Mouse (Mus musculus) heart, embryonic 12.5 days (tissue): Measurements from ENCODE around the gene Arrdc2. TPM values are rescaled to one million over a fixed set of nuclear protein-coding genes. Genes with fewer than 3 reads are reported as not detected.

Source experiments
- ATAC-seq: fragments of 200-750 bp; cut with Nextera tagmentation; 2 replicates; pipeline ENCODE4 v1.8.0; 2017; ENCODE audit warnings: moderate TSS enrichment, moderate library complexity; ENCODE audit not compliant: insufficient number of reproducible peaks, low FRiP score
- H3K27ac ChIP-seq: fragments of 300-500 bp; sonication (generic); 2 replicates; pipeline ENCODE4 v1.5.1; 2016; ENCODE audit warnings: mild to moderate bottlenecking, moderate library complexity; ENCODE audit not compliant: poor library complexity, severe bottlenecking
- H3K27me3 ChIP-seq: fragments of 300-500 bp; sonication (generic); replicated peaks from 2 replicates; pipeline ENCODE4 v1.6.1; 2016; ENCODE audit warnings: mild to moderate bottlenecking, moderate library complexity
- H3K36me3 ChIP-seq: fragments of 300-500 bp; sonication (generic); 2 replicates; pipeline ENCODE4 v1.6.1; 2016; ENCODE audit warnings: mild to moderate bottlenecking, moderate library complexity
- H3K4me1 ChIP-seq: fragments of 300-500 bp; sonication (generic); replicated peaks from 2 replicates; pipeline ENCODE4 v1.6.1; 2016; ENCODE audit warnings: mild to moderate bottlenecking
- H3K4me2 ChIP-seq: fragments of 300-500 bp; sonication (generic); 2 replicates; pipeline ENCODE4 v1.6.1; 2016; ENCODE audit warnings: mild to moderate bottlenecking, moderate library complexity
- H3K4me3 ChIP-seq: fragments of 300-500 bp; sonication (generic); 2 replicates; pipeline ENCODE4 v1.5.1; 2016; ENCODE audit warnings: mild to moderate bottlenecking
- H3K9ac ChIP-seq: fragments of 300-500 bp; sonication (generic); 2 replicates; pipeline ENCODE4 v1.6.1; 2016; ENCODE audit warnings: mild to moderate bottlenecking, moderate library complexity
- H3K9me3 ChIP-seq: fragments of 300-500 bp; sonication (generic); replicated peaks from 2 replicates; pipeline ENCODE4 v1.6.1; 2016; ENCODE audit warnings: mild to moderate bottlenecking, moderate library complexity
- WGBS: fragments of 180-500 bp; shearing (Covaris S2); methylation state at CpG from one replicate; pipeline ENCODE4 v1.1.7; 2016; 5-methylcytosine and 5-hydroxymethylcytosine counted together
- polyA plus RNA-seq: library from polyadenylated mRNA; unstranded; fragments of >200 nt; fragmentation: Nextera tagmentation; extraction: Ambion mirVana; gene quantifications from 2 replicates; pipeline ENCODE4 v1.2.1, GENCODE M21; 2016

Arrdc2 gene
- polyA plus RNA-seq, 1 experiment from 2014 or later, result 2.5 TPM

DNA sequence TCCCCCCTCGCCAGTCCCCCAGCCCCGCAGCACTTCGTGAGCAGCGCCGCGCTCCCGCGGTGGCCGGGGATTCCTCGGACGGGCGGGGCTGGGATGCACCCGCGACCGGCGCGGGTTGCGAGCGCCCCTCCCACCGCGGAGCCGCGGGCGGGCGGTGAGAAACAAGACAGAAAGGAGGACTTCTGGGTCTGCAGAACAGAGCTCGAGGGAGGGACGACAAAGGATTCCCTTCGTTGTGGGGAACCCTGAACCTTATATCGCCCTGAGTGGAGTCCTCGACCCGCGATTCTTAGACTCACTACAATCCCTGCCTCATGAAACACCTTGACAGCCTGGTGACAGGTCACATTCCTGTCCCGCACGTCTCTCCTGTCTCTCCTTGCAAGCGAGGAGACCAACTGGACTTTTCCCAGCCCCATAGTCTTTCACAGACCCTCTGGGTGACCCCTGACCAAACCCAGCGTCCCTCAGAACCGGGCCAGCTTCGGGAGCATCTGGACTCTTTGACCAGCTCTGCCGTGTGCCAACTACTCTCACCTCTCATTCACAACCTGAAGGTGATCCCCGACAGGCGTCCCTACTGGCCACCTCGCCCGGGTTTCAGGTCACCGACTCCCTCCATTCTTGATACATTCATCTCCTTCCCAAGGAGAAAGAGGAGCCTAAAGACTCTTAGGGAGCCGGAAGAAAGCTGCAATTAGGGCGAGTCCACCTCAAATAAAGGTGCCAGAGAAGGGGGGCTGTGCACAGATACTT lies 24.6 kb upstream of the Arrdc2 start:
- H3K9me3 ChIP-seq, result no peaks in the 10 kb centered on the region
- peaks cover 49% of the 10 kb centered on the region for H3K4me1 ChIP-seq
- H3K27ac ChIP-seq, result no peak overlapping the region
- peaks cover 8% of the 10 kb centered on the region for H3K36me3 ChIP-seq
- H3K4me3 ChIP-seq, result peak overlapping the region; percentile 59
- WGBS, result 1% methylated on average over 45 of the region's 46 CpGs
- ATAC-seq, result no peak
- peak overlapping the region; percentile 90 for H3K4me2 ChIP-seq
- H3K9ac ChIP-seq, result peak overlapping the region; percentile 69
- H3K27me3 ChIP-seq, result peaks cover 35% of the 10 kb centered on the region

DNA sequence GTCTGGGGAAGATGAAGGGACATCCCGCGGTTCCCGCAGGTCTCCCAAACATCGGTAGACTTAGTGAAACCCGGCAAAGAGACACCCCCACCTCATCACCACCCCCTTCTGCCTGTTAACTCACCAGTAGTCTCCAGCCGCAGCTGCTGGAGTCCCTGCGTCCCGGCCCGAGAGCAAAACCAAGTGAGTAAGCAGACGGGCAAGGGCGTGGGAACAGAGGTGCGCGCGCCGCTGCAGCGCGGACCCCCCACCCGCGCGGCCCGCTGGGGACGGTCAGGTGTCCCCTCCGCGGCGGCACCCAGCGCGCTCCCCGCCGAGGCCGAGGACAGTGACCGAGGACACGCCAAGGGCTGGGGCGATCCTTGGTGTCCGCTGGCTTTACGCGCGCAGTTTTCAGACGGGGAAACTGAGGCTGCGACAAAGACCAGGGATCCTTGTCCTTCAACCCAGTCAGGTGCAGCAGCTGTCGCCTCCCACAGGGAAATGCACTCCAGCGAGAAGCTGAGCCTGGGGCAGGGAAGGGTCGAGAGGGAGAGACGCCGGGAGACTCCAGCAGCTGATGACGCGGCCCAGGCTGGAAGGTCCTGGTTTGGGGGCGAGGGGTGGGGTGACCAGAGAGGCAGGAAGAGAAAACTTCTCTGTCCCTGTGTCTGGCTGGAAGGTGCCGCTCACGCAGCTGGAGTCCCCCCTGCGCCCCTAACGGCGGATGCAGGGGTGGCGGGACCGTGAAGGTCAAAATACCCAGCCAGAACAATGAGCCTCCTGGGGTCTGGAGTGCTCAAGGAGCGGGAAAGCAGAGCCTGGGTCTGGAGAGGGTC lies 23.5 kb upstream of the Arrdc2 start, which contains the start of gene Kcnn1:
Kcnn1 (minus strand) TSS at position 435 of the 818 bp plus-strand sequence.
- under 1% methylated on average over 55 of the region's 55 CpGs for WGBS
- Histone ChIP-seq H3K9me3 (no peaks in the 10 kb centered on the region), H3K4me3 (peak within 1 kb of the TSS; percentile 59), H3K27ac (no peak within 1 kb of the TSS), H3K4me2 (peak within 1 kb of the TSS; percentile 90), H3K4me1 (peaks cover 38% of the 10 kb centered on the region), H3K27me3 (peaks cover 35% of the 10 kb centered on the region), H3K36me3 (peaks cover 3% of the 10 kb centered on the region), H3K9ac (peak within 1 kb of the TSS; percentile 69)
- no peak for ATAC-seq

DNA sequence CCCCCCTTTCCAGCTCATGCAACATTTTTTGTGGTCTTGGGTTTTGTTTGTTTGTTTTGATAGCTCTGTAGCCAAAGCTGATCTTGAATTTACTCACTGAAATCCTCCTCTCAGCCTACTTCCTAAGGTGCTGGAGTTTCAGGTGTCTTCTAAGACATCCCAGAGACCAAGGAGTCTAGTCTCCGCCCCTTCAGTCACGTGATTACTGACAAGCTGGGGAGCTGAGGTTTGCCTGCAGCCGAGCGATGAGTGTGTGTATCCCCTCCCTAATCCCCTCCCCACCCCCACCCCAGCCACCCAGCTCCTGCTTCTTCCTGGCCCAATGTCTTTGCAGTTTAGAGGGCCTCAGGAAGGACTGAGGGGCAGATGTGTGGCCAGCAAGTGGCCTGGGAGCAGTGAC lies 18.0 kb upstream of the Arrdc2 start:
- 16% methylated on average over 4 of the region's 4 CpGs for WGBS
- H3K27me3 ChIP-seq, result peaks cover 54% of the 10 kb centered on the region
- no peaks in the 10 kb centered on the region for H3K36me3 ChIP-seq
- H3K9ac ChIP-seq, result no peak overlapping the region
- H3K4me1 ChIP-seq, result peaks cover 17% of the 10 kb centered on the region
- no peak for ATAC-seq
- no peak overlapping the region for H3K4me2 ChIP-seq
- no peak overlapping the region for H3K4me3 ChIP-seq
- H3K27ac ChIP-seq, result no peak overlapping the region
- no peaks in the 10 kb centered on the region for H3K9me3 ChIP-seq

DNA sequence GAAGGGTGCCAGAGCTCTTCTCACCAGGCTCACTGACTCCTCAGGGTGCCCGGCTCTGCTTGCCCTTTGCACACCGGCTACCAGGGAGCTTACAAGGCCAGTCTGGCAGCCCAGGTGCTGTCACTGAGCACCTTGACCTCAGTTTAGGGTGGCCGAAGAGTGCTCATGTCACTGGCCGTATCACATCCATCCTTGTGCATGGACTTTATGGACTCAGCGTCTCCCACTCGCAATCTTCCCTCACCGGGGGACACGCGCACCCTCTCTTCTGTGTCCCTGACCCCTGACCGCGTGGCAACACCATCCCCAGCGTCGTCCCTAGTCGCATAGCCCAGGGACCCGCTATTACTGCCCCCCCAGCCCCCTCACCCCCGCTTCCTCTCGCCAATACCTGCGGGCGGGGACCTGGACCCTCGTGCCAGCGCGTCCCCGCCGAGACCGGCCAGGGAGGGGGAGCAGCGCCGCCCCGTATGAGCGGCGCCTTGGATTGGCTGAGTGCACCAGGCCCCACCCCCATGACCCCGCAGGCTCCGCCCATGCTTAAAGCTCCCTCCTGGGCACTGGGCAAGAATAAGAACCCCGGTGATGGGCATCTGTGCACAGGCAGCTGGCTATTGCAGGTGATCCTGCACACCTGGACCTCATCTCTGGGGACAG lies 17.1 kb upstream of the Arrdc2 start:
- Histone ChIP-seq H3K4me1 (peaks cover 20% of the 10 kb centered on the region), H3K9ac (peak overlapping the region; percentile 74), H3K27me3 (peaks cover 45% of the 10 kb centered on the region), H3K4me3 (peak overlapping the region; percentile 58), H3K36me3 (no peaks in the 10 kb centered on the region), H3K27ac (no peak overlapping the region), H3K9me3 (no peaks in the 10 kb centered on the region), H3K4me2 (peak overlapping the region; percentile 97)
- peak; percentile 80 for ATAC-seq
- 8% methylated on average over 33 of the region's 33 CpGs for WGBS

DNA sequence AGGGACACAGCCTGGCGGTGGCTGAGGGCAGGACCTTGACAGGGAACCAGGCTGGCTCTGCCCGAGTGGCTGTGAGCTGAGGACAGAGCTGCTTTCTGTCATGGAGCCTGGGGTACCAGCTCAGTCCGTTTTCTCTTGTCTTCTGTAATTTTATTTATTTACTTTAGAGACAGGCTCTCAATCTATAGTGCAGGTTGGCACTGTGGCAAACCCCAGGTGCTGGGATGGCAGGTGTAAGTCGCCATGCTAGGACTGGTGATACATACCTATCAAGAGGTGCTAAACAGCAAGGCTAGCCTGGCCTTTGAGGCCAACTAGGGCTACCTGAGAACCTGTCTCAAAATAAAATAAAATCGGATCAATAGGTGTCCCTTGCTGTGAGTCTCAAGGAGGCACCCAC lies 16.5 kb upstream of the Arrdc2 start:
- Histone ChIP-seq H3K4me2 (peak overlapping the region; percentile 97; the same call in 1 of the 2 replicates), H3K27me3 (peaks cover 39% of the 10 kb centered on the region), H3K4me1 (peaks cover 20% of the 10 kb centered on the region), H3K9me3 (no peaks in the 10 kb centered on the region), H3K36me3 (no peaks in the 10 kb centered on the region), H3K9ac (no peak overlapping the region), H3K27ac (no peak overlapping the region), H3K4me3 (no peak overlapping the region)
- no peak for ATAC-seq
- WGBS, result 59% methylated on average over 5 of the region's 5 CpGs

DNA sequence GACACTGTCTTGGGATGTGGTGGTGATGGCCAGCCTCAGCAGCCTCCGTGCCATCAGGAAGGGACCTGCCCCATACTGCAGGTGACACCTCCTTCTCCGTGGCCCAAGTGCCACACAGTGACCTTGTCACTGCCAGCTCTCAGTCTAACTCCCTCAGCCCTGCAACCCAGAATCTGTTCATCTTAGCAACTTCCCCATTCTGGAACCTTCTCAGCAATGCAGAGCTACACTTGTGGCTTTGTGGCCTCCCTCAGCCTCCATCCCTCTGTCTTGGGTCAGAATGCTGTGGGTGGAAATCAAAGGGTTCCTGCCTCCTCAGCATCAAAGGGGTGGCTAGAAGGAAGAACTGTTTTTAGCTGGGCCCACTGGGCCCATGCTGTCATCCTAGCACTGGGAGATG lies 14.3 kb upstream of the Arrdc2 start:
- no peak overlapping the region for H3K4me2 ChIP-seq
- no peak overlapping the region for H3K4me3 ChIP-seq
- no peaks in the 10 kb centered on the region for H3K36me3 ChIP-seq
- H3K9ac ChIP-seq, result no peak overlapping the region
- H3K9me3 ChIP-seq, result no peaks in the 10 kb centered on the region
- H3K27me3 ChIP-seq, result peaks cover 44% of the 10 kb centered on the region
- 66% methylated on average over 2 of the region's 2 CpGs for WGBS
- peaks cover 20% of the 10 kb centered on the region for H3K4me1 ChIP-seq
- no peak overlapping the region for H3K27ac ChIP-seq
- no peak for ATAC-seq

DNA sequence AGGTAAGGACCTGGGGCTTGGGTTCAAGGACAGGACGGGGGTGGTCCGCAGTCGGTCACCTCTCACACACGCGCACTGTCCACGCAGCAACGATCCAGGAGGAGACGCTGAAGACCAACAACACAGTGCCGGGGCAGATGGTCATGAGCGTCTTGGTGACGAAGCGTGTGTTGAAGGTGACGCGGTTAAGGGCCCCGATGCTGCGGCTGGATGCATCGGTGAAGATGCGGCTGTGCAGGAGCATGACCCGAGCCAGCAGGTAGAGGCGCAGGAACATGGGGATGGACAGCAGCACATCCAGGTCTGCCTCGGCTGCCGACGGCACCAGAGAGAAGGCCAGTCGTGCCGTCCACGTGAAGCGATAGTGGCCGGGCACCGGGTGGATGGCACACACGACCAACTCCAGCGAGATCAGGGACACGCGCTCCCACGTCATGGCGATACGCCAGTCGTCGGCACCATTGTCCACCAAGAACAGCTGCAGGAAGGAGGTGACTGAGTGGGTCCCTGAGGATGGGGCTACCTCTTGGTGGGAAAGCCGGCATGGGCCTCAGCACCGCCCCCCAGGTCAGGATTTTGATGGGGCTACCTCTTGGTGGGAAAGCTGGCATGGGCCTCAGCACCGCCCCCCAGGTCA lies 13.2 kb upstream of the Arrdc2 start:
- no peak for ATAC-seq
- H3K27me3 ChIP-seq, result peaks cover 55% of the 10 kb centered on the region
- H3K9me3 ChIP-seq, result no peaks in the 10 kb centered on the region
- no peak overlapping the region for H3K27ac ChIP-seq
- peaks cover 20% of the 10 kb centered on the region for H3K4me1 ChIP-seq
- WGBS, result 85% methylated on average over 41 of the region's 41 CpGs
- H3K4me2 ChIP-seq, result no peak overlapping the region
- no peak overlapping the region for H3K9ac ChIP-seq
- no peaks in the 10 kb centered on the region for H3K36me3 ChIP-seq
- no peak overlapping the region for H3K4me3 ChIP-seq

DNA sequence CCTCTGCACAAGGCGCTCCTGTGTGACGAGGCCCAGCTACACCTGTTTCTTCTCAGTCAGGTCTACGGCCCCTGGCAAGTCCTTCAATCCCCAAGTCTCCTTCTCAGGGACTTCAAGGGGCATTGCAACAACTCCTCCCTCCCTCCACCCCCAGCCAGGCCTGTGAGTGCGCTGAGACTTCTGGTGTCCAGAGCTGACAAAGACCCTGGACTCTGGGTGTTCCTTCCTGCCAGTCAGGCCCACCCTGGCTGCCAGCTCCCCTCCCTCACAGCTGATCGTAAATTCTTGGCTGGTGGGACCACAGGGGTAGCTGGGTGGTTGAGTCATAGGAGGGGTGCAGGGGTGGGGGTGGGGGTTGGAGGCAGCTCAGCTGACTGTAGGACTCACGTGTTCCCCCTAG lies 12.3 kb upstream of the Arrdc2 start:
- H3K27me3 ChIP-seq, result peaks cover 57% of the 10 kb centered on the region
- H3K4me1 ChIP-seq, result peaks cover 12% of the 10 kb centered on the region
- 0 out of 2 replicates have a peak overlapping the region, but pooled peaks have one; percentile 32 for H3K9ac ChIP-seq
- no peak overlapping the region for H3K4me2 ChIP-seq
- H3K36me3 ChIP-seq, result no peaks in the 10 kb centered on the region
- ATAC-seq, result no peak
- no peaks in the 10 kb centered on the region for H3K9me3 ChIP-seq
- 51% methylated on average over 6 of the region's 6 CpGs for WGBS
- no peak overlapping the region for H3K27ac ChIP-seq
- H3K4me3 ChIP-seq, result no peak overlapping the region

DNA sequence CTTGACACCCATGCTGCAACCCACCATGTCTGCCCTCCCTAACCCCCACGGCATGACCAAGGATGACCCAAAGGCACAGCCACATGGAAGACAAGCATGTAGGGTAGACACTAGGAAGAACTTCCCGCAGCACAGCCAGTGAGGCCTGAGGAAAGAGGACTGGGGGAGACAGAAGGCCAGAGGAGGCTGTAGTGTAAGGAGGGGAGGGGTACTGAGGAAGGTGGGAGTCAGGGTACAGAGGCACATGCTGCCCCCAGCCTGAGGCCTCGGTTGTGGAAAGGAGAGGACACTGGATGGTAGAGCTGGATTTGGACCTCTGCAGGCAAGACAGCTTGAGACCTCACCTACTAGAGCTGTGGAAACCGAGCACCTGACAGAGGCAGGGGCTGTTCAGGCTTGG lies 11.4 kb upstream of the Arrdc2 start:
- no peak overlapping the region for H3K27ac ChIP-seq
- peaks cover 58% of the 10 kb centered on the region for H3K27me3 ChIP-seq
- WGBS, result 85% methylated on average over 4 of the region's 4 CpGs
- ATAC-seq, result no peak
- no peak overlapping the region for H3K4me2 ChIP-seq
- H3K36me3 ChIP-seq, result no peaks in the 10 kb centered on the region
- no peaks in the 10 kb centered on the region for H3K9me3 ChIP-seq
- no peak overlapping the region for H3K4me3 ChIP-seq
- H3K4me1 ChIP-seq, result peaks cover 7% of the 10 kb centered on the region; the same call in 1 of the 2 replicates
- no peak overlapping the region for H3K9ac ChIP-seq

DNA sequence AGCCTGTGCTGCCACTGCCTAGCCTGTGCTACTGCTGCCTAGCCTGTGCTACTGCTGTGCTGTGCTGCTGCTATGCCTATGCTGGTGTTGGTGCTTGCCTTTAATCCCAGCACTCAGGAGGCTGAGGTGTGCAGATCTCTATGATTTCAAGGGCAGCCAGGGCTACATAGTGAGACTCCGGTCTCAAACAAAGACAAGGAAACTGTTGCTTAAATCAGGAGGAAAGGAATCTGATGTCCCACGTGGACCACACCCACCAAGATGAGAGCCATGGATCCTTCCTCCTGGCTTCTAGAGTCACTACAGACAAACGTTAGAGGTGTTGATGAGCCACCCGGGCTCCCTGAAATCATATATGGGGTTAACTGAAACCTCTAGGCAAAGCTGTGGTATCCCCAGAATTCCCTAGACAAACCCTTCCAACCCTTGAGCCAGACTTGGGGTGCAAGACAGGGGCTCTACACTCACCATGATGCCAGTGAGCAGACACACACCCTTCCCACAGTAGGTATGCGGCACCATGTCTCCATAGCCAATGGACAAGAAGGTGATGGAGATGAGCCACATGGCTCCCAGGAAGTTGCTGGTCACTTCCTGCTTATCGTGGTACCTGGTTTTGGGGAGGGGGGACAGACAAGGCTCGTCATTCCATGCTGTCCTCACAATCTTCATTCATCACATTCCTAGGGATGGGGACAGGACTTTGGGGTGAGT lies 10.8 kb upstream of the Arrdc2 start:
- Histone ChIP-seq H3K27ac (no peak overlapping the region), H3K9me3 (no peaks in the 10 kb centered on the region), H3K27me3 (peaks cover 54% of the 10 kb centered on the region), H3K36me3 (no peaks in the 10 kb centered on the region), H3K4me1 (peaks cover 7% of the 10 kb centered on the region; the same call in 1 of the 2 replicates), H3K4me2 (no peak overlapping the region), H3K4me3 (no peak overlapping the region), H3K9ac (no peak overlapping the region)
- no peak for ATAC-seq
- 65% methylated on average over 7 of the region's 7 CpGs for WGBS
